Mouse (Mus musculus) frontal cortex, postnatal 10 days (tissue): ENCODE measurements around the gene Pacrg.

Experiments
- DNase-seq, 2 experiments: peaks; one replicate each; pipeline ENCODE4 v3.0.0; 2022; ENCODE audit warnings: low spot score in 2 of 2, mixed read lengths in 1 of 2

The Pacrg gene

GRCm38 (mm10) chr17:10456409-10456808, 383.7 kb downstream of the Pacrg start:
- no peak for DNase-seq

GRCm38 (mm10) chr17:10455961-10456360, 384.1 kb downstream of the Pacrg start:
- no peak for DNase-seq

DNA sequence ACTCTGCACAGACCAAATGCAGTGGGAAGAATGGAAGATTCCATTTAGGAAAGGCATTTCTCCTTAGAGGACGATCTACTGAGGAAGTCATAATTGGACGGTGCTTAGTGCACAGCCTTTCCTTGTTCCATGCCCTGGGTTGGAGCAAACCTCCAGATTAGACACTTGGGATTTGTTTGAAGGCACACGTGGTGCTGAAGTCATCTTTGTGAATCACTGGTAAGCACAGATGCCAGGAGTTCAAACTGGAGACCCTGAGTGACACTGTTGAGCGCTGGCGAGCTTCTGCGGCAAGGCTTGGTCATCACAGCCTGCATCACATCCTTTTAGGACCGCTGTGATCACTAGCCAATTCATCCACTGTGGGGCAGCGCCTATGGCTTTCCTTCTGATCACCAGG, 385.7 kb downstream of the Pacrg start:
- no peak for DNase-seq

DNA sequence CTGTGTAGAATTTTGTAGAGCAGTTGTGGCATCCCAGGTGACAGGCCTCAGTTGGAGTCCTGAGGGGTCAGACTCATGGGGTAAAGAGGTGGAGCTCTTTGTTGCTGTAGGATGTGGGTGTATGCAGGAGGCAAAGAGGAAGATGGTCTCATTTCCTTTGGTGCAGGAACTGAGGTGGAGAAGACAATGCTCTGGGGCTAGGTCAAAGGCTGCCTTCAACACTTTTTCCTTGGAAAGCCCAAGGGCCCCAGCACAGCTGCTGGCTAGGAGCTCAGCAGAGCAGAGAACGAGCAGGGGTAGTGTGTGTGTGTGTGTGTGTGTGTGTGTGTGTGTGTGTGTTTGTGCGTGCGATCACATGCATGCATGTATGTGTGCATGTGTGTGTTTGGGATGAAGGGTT, 387.3 kb downstream of the Pacrg start:
- no peak for DNase-seq

- DNase-seq, result no peak
Observed at GRCm38 (mm10) chr17:10451306-10452077, 388.6 kb downstream of the Pacrg start.

GRCm38 (mm10) chr17:10449800-10450299, 390.3 kb downstream of the Pacrg start:
- DNase-seq, result no peak

DNA sequence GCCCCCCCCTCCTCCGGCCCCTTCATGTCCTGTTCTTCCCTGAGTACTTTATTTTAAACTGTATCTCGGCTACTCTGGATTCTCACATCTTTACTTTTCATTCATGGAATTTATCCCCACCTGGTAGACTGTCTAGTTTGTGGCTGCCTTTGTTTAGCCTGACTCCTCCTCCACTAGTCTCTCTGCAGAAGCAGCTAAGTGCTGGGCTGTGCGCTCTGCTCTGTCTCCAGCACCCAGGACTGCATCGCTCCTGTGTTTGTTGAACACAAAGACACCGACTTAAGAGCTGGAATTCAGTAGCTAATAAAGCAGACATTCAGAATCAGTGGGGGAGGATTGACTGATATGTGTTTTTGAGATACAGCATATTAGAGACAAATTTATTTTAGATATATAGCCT, 391.7 kb downstream of the Pacrg start:
- DNase-seq, result no peak

DNA sequence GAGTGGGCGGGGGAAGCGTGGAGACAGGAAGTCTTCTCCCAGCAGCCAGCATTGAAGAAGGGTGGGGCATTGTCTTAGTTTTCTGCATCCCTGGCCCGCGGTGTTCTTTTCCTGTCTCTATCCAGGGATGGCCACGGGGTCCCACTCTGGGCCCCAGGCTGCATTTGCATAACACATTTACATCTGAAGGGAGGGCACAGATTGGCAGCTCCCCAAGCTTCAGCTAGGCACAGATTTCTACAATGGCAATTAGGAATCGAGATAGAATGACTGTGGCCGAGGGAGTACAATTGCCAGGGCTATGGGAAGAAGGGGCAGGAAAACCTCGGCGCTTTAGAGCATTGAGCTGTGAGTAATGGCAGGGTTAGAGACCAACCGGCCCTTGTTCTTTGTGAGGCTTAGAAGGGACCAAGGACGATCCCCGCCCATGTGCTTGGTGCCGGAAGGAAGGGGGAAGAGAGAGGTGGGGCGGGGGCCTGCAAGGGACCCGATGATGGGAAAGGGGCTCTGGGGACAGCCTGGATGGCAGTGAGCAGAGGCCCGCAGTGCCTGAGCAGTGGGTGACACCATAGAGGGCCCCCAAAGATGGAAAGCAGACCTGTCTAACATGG, 398.5 kb downstream of the Pacrg start:
- no peak for DNase-seq

- DNase-seq, result no peak
Observed at GRCm38 (mm10) chr17:10440961-10441360, 399.1 kb downstream of the Pacrg start.

DNA sequence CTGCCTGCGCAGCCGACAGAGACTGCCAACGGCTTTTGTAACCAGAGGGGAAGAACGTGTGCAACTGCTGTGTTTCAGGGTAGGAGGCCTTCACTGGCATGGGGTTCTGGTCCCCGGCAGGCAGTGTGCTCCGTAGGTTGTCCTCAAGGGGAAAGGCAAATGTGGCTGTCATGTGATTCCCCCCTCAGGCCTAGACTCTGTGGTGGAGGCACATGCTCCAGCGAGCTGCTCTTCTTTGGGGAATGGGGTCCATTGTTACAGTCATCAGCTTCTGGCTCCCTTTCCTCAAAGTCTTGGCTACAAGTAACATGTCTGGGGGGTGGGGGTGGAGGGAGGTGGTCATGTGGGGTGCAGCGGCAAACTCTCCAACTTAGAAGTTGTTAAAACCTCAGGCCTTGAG, 400.3 kb downstream of the Pacrg start:
- DNase-seq, result no peak

DNA sequence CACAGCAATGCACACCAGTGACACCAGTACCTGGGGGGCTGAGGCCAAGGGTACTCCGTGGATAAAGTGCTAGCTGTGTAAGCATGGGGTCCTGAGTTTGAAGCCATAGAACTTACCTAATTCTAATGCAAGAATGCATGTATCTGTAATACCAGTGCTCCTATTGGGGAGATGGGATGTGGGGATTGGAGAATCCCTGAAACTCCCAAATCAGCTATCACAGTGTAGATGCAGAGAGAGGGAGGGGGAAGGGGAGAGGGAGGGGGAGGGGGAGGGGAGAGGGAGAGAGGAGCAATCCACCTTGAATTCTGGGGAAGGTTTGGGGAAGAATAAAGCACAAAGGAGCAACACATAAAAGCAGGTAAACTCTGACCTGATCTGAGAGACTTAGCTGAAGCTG, 405.2 kb downstream of the Pacrg start:
- no peak for DNase-seq

DNA sequence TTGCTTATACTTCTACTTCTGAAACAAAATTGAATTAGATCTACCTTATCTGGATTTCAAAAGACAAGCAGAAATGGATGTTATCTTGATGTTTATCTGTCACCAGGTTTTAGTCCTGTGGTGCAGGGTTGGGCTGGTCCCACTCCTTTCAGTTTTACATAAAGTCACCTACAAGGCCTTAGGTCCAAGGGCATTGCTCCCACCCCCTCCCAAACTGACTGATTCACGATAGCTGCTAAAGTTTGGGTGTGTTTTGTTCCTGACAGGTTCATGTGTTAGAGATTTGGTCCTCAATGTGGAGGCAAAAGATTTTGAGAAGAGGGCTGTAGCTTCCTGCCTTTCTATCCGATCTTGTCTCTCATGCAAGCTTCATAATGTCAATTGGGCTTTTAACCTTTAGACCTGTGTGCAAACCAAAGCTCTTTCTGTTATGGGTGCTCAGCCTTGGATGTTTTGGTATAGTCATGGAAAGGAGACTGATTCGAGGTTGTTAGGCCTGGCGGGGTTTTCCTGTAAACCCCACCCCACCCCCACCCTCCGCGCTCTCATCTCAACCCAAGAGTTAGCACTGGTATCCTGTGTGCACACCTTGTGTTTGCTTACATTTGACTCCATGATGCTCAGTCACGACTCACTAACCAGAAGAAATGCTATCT, 407.5 kb downstream of the Pacrg start:
- no peak for DNase-seq

DNA sequence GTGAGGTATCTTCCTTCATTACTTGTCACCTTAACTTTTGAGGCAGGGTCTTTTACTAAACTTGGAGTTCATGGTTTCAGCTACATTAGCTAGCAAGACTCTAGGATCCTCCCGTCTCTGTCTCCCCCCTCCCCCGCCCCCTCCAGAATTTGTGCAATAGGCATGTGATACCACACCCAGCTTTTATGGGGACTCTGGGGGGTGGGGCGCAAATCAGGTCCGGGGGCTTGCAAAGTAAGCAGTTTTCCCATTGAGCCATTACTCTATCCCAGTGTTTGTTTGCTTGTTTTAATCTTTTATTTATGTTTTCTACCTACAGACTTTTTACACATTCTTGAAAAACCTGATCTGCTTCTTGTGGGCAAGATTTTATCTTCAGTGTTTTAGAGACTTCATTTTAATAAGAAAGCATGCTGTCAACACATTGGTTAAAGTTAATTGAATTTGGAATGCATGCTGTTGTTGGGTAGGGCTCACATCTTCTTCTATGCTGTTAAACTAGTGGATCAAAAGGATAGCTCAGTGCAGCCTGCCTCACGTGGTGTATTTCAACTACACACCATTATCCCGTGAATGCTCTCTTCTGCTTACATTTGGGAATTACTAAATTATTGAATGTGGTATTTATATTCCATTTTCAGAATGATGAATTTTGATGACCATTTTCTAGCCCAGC, 408.1 kb downstream of the Pacrg start:
- DNase-seq, result no peak

GRCm38 (mm10) chr17:10430831-10431230, 409.3 kb downstream of the Pacrg start:
- no peak for DNase-seq

DNA sequence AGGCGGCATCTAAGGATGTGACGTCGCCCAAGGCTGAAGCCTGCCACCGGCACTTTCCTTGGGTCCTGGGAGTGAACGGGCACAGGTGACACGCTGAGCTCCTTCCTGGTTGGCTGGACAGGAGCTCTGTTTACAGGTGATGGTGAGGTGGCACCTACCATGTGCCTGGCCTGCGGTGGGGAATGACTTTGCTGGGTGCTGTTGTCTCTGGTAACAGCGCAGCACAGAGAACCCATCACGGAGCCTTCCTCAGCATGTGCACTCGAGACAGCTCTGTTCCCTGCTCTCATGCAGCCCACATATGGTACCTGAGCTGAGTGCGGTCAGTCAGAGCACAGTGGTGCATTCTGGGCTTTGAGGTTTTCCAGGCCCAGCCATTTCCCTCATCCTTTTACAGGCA, 410.7 kb downstream of the Pacrg start:
- no peak for DNase-seq

DNA sequence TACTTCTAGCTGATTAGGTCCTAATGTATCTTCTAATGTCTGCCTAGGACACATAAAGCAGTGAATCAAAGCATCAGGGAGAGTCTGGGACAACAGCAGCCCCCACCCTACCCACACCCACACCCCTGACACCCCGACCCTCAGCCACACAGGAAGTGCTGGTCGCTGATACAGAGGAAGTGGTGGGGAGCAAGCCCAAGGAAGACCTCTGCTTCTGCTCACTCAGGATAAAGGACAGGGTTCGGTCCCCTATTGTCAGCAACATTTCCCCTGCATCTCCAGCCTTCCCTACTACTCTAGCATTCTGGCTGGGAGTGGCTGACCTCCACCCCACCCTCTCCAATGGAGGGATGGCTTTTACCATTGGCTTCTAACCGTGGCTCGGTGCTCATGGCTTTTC, 414.8 kb downstream of the Pacrg start:
- no peak for DNase-seq

DNA sequence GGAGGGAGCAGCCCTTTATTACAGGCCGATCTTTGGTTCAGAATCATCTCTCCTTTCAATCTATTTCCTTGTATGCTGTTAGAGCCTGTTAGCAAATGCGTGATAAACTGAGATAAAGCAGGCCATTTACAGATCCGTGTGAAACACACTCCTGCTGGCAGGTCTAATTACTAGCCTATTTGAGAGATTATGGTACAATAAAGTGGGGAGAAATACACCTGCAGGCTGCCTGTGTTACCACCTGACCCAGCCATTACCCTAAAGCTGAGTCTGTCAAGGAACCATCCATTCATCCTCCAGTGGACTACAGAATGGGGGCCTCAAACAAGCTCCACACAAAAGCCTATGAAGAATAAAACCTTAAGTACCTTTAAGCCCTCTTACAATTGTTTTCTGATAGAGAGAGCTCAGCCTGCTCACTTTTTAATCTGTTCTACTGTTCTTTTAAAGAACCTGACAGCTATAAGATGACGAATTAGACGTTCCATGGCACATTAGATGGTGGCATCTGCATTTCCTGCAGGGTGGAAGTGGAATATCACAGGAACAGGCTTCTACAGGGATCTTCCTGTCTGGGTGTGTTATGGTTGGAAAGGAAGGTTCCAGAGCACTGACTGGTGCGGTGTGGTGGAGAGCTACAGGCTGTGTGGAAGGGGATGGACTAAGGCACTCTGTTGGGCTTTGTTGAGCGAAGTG, 422.4 kb downstream of the Pacrg start:
- no peak for DNase-seq

DNA sequence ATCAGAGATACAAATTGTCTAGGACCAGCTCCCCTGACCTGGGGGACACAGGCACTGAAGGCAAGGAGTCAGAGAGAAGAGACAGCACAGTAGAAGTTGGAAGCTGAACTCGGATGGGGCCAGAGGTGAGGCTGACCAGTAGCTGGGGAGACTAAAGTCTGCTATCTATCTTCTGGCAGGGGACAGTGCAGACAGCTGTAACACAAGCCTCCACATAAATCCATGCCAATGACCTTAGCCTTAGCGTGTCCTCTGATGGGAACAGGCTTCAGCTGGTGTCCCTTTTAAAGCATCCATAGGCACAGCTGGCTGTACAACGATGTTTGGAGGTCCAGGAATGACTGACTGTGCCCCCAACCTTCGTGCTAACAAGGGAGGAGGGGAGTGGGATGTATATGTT, 423.1 kb downstream of the Pacrg start:
- DNase-seq, result no peak

DNA sequence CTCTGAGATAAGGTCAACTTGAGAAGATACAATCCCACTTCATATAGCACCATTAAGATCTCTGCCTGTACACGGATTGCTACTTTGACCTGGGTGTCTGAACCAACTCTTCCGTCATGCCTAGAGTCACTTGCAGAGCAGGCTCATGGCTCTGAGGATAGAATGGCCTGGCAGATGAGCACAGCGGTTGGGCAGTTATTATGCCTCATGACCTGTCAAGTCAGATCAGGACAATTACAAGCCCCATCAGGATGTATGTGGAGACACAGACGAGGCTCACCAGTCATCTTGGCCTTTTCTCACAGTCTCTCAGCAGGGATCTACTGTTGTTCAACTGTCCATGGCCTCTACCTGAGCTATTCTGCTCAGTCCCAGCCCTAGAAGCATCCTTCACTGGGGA, 424.0 kb downstream of the Pacrg start:
- DNase-seq, result no peak

- DNase-seq, result no peak
Observed at GRCm38 (mm10) chr17:10414383-10414782, 425.7 kb downstream of the Pacrg start.

- no peak for DNase-seq
Observed at GRCm38 (mm10) chr17:10413870-10414269, 426.2 kb downstream of the Pacrg start.
